Mouse (Mus musculus) hindbrain, postnatal 0 days (tissue): ENCODE data around the gene Fen1. TPM values are rescaled to one million over a fixed set of nuclear protein-coding genes. Genes with fewer than 3 reads are reported as not detected.

Source experiments
- ATAC-seq: fragments of 200-750 bp; cut with Nextera tagmentation; 2 replicates; pipeline ENCODE4 v1.8.0; 2017; ENCODE audit warnings: mild to moderate bottlenecking, moderate TSS enrichment, moderate library complexity
- DNase-seq: peaks from one replicate; pipeline ENCODE4 v3.0.0-alpha.2; 2015; ENCODE audit warnings: low spot score
- H3K27ac ChIP-seq: fragments of 300-500 bp; sonication (generic); 2 replicates; pipeline ENCODE4 v1.5.1; 2014; ENCODE audit warnings: mild to moderate bottlenecking
- H3K27me3 ChIP-seq: fragments of 300-500 bp; sonication (generic); 2 replicates; pipeline ENCODE4 v1.6.1; 2014; ENCODE audit warnings: low read length, mixed read lengths; ENCODE audit not compliant: insufficient read depth
- H3K36me3 ChIP-seq: fragments of 300-500 bp; sonication (generic); 2 replicates; pipeline ENCODE4 v1.6.1; 2014; ENCODE audit warnings: low read length, mixed read lengths; ENCODE audit not compliant: insufficient read depth
- H3K4me1 ChIP-seq: fragments of 300-500 bp; sonication (generic); 2 replicates; pipeline ENCODE4 v1.6.1; 2014; ENCODE audit warnings: antibody characterized with exemption, low read length, mixed read lengths; ENCODE audit not compliant: insufficient read depth
- H3K4me2 ChIP-seq: fragments of 300-500 bp; sonication (generic); 2 replicates; pipeline ENCODE4 v1.6.1; 2014; ENCODE audit warnings: low read depth, mild to moderate bottlenecking, low read length, moderate library complexity, mixed read lengths
- H3K4me3 ChIP-seq: fragments of 300-500 bp; sonication (generic); 2 replicates; pipeline ENCODE4 v1.5.1; 2014; ENCODE audit warnings: low read length
- H3K9ac ChIP-seq: fragments of 300-500 bp; sonication (generic); replicated peaks from 2 replicates; pipeline ENCODE4 v1.6.1; 2014; ENCODE audit warnings: mild to moderate bottlenecking, low read length, moderate library complexity, mixed read lengths
- H3K9me3 ChIP-seq: fragments of 300-500 bp; sonication (generic); 2 replicates; pipeline ENCODE4 v1.6.1; 2016; ENCODE audit warnings: low read length, mixed read lengths
- CTCF ChIP-seq: IDR thresholded peaks from 2 replicates; pipeline ENCODE4 v1.5.1; 2016; ENCODE audit warnings: antibody characterized with exemption, control low read depth, low read depth
- WGBS: fragments of 180-500 bp; shearing (Covaris S2); extraction: QIAGEN DNeasy Blood & Tissue Kit; methylation state at CpG from one replicate; pipeline ENCODE4 v1.1.7; 2014; 5-methylcytosine and 5-hydroxymethylcytosine counted together
- polyA plus RNA-seq: library from polyadenylated mRNA; unstranded; fragments of >200 nt; fragmentation: Nextera tagmentation; extraction: Ambion mirVana; gene quantifications from 2 replicates; pipeline ENCODE4 v1.2.1, GENCODE M21; 2015
- total RNA-seq: library from RNA; depleted of rRNA; stranded (reverse); fragments of >200 nt; gene quantifications from 2 replicates; pipeline ENCODE4 v1.2.3, GENCODE M21; 2014

Gene Fen1
- total and polyA plus RNA-seq, 2 experiments from 2014 or later = 28.4 to 30.5 TPM

- H3K9ac ChIP-seq = no peak overlapping the region
- ATAC-seq (no peak), DNase-seq (peak; percentile 69)
- H3K27ac ChIP-seq = no peak overlapping the region
- no peaks in the 10 kb centered on the region for H3K9me3 ChIP-seq
- H3K4me1 ChIP-seq = no peaks in the 10 kb centered on the region
- TF ChIP-seq CTCF = peak; percentile 77
- H3K4me3 ChIP-seq = no peak overlapping the region
- H3K27me3 ChIP-seq = no peaks in the 10 kb centered on the region
- no peak overlapping the region for H3K4me2 ChIP-seq
- H3K36me3 ChIP-seq = no peaks in the 10 kb centered on the region
- WGBS = 48% methylated on average over 3 of the region's 3 CpGs
Observed at GRCm38 (mm10) chr19:10219108-10219507, 15.1 kb upstream of the Fen1 start.

DNA sequence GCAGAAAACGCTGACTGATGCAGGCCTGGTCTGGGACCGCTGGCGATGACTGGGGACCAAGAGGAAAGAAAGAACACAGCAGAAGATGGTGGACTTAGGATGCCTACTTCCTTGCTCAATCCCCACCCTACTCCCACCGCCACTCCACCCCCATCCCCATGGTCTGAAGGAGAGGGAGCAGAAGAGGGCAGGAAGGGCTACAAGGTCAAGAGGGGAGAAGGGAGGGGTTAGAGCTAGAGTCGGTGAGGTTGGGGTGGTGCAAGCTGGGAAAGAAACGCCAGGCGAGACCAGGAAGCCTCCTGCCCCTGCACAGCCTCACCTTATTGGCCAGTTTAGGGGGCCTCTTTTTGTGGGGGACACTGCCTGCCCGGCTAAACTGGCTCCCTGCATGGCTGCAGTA lies 12.1 kb upstream of the Fen1 start:
- no peaks in the 10 kb centered on the region for H3K4me1 ChIP-seq
- no peak overlapping the region for H3K4me3 ChIP-seq
- H3K9me3 ChIP-seq = no peaks in the 10 kb centered on the region
- H3K27me3 ChIP-seq = no peaks in the 10 kb centered on the region
- H3K4me2 ChIP-seq = no peak overlapping the region
- H3K36me3 ChIP-seq = 0 out of 2 replicates have a peak, but pooled peaks cover 2% of the 10 kb centered on the region
- no peak overlapping the region for H3K9ac ChIP-seq
- no peak for DNase-seq
- ATAC-seq = no peak
- WGBS = 76% methylated on average over 8 of the region's 8 CpGs
- no peak overlapping the region for H3K27ac ChIP-seq
- TF ChIP-seq CTCF = no peak

GRCm38 (mm10) chr19:10213796-10214471 lies 10.0 kb upstream of the Fen1 start:
- TF ChIP-seq CTCF = no peak
- no peaks in the 10 kb centered on the region for H3K4me1 ChIP-seq
- no peak for ATAC-seq

GRCm38 (mm10) chr19:10210885-10211284 lies 6.9 kb upstream of the Fen1 start:
- H3K36me3 ChIP-seq = peaks cover 25% of the 10 kb centered on the region
- H3K4me3 ChIP-seq = no peak overlapping the region
- ATAC-seq = no peak
- no peaks in the 10 kb centered on the region for H3K27me3 ChIP-seq
- H3K9me3 ChIP-seq = no peaks in the 10 kb centered on the region
- no peak overlapping the region for H3K4me2 ChIP-seq
- no peak for DNase-seq
- 91% methylated on average over 4 of the region's 4 CpGs for WGBS
- H3K9ac ChIP-seq = no peak overlapping the region
- no peaks in the 10 kb centered on the region for H3K4me1 ChIP-seq
- no peak for TF ChIP-seq CTCF
- no peak overlapping the region for H3K27ac ChIP-seq

More at GRCm38 (mm10) chr19:10213796-10214471, 10.0 kb upstream of the Fen1 start:
- Histone ChIP-seq H3K4me2 (no peak overlapping the region), H3K9me3 (no peaks in the 10 kb centered on the region), H3K36me3 (peaks cover 13% of the 10 kb centered on the region; the same call in 1 of the 2 replicates), H3K4me3 (no peak overlapping the region), H3K27ac (no peak overlapping the region), H3K27me3 (no peaks in the 10 kb centered on the region), H3K9ac (no peak overlapping the region)
- DNase-seq = no peak
- WGBS = 86% methylated on average over 10 of the region's 10 CpGs

- no peak overlapping the region for H3K27ac ChIP-seq
- no peaks in the 10 kb centered on the region for H3K27me3 ChIP-seq
- no peak overlapping the region for H3K4me3 ChIP-seq
- TF ChIP-seq CTCF = no peak
- no peaks in the 10 kb centered on the region for H3K4me1 ChIP-seq
- WGBS = 81% methylated on average over 3 of the region's 3 CpGs
- peaks cover 25% of the 10 kb centered on the region for H3K36me3 ChIP-seq
- H3K9me3 ChIP-seq = no peaks in the 10 kb centered on the region
- ATAC-seq (no peak), DNase-seq (no peak)
- H3K4me2 ChIP-seq = no peak overlapping the region
- no peak overlapping the region for H3K9ac ChIP-seq
Observed at GRCm38 (mm10) chr19:10208851-10209250, 4.9 kb upstream of the Fen1 start.

GRCm38 (mm10) chr19:10205051-10205450 lies 1.1 kb upstream of the Fen1 start:
- DNase-seq = no peak
- no peak for TF ChIP-seq CTCF
- Histone ChIP-seq H3K9me3 (no peaks in the 10 kb centered on the region), H3K36me3 (peaks cover 20% of the 10 kb centered on the region), H3K4me3 (peak overlapping the region; percentile 87), H3K27me3 (no peaks in the 10 kb centered on the region), H3K27ac (0 out of 2 replicates have a peak overlapping the region, but pooled peaks have one; percentile 88), H3K9ac (no peak overlapping the region), H3K4me1 (peaks cover 6% of the 10 kb centered on the region), H3K4me2 (peak overlapping the region; percentile 87)
- WGBS = 70% methylated on average over 6 of the region's 6 CpGs
- no peak for ATAC-seq

GRCm38 (mm10) chr19:10204616-10205001 lies 640 bp upstream of the Fen1 start:
- DNase-seq (peak; percentile 67), ATAC-seq (peak; percentile 31; the same call in 1 of the 2 replicates)
- Histone ChIP-seq H3K9ac (peak overlapping the region; percentile 71), H3K9me3 (no peaks in the 10 kb centered on the region), H3K4me2 (peak overlapping the region; percentile 87), H3K27me3 (no peaks in the 10 kb centered on the region), H3K27ac (peak overlapping the region; percentile 88), H3K4me1 (peaks cover 6% of the 10 kb centered on the region), H3K4me3 (peak overlapping the region; percentile 87), H3K36me3 (peaks cover 18% of the 10 kb centered on the region)
- 2% methylated on average over 5 of the region's 5 CpGs for WGBS
- TF ChIP-seq CTCF = peak; percentile 51
